Comparison of ENCODE assay signal across 34 mouse cellular contexts in the genomic region with DNA sequence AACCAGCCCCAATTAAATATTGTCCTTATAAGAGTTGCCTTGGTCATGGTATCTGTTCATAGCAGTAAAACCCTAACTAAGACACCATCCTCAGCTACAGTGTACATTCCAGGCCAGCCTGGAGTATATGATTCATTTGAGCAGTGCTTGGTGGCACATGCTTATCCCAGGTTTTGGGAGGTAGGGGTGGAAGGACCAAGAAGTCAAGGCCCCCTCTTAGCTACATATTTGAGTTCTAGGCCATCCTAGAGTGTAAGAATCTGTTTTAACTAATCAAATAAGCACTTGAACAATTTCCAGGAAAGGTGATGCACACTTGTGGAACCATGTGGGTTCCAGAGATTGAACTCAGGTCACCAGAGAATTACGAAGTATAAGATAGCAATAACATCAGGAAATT.
"Had no signal": no experiment of that assay in that cellular context is flagged by ENCODE, and none has a peak within 500 bp of the region (broad histone marks: within the 10 kb centered on the region; RNA-seq: fewer than 3 reads in every experiment).

No protein-coding gene starts in this region.

- H3K9me3 ChIP-seq: heart, embryonic 10.5 days; heart, embryonic 15.5 days; hindbrain, embryonic 10.5 days; hindbrain, embryonic 12.5 days; hindbrain, embryonic 13.5 days; hindbrain, embryonic 15.5 days; intestine, embryonic 15.5 days had no signal

- H3K4me2 ChIP-seq: heart, embryonic 12.5 days; heart, embryonic 13.5 days; heart, embryonic 15.5 days; hindbrain, embryonic 12.5 days; hindbrain, embryonic 13.5 days; hindbrain, embryonic 14.5 days; hindbrain, embryonic 15.5 days; intestine, embryonic 15.5 days; kidney, embryonic 15.5 days had no signal

- H3K4me3 ChIP-seq: heart, embryonic 10.5 days; heart, embryonic 12.5 days; heart, embryonic 13.5 days; heart, embryonic 15.5 days; hindbrain, embryonic 10.5 days; hindbrain, embryonic 12.5 days; hindbrain, embryonic 13.5 days; hindbrain, embryonic 15.5 days; intestine, embryonic 15.5 days; kidney, embryonic 15.5 days; layer of hippocampus, adult 2 months had no signal

- ATAC-seq: hindbrain, embryonic 16.5 days; hindbrain, postnatal 0 days; inflammation-experienced regulatory T-cells, adult 6 months; intestine, embryonic 15.5 days; intestine, embryonic 16.5 days; intestine, postnatal 0 days had no signal

- H3K36me3 ChIP-seq: heart, embryonic 10.5 days; heart, embryonic 12.5 days; heart, embryonic 15.5 days; hindbrain, embryonic 12.5 days; hindbrain, embryonic 13.5 days; hindbrain, embryonic 15.5 days; intestine, embryonic 15.5 days had no signal

- H3K27ac ChIP-seq: heart, embryonic 10.5 days; heart, embryonic 13.5 days; heart, embryonic 15.5 days; hindbrain, embryonic 10.5 days; hindbrain, embryonic 12.5 days; hindbrain, embryonic 13.5 days; hindbrain, embryonic 14.5 days; hindbrain, embryonic 15.5 days; hindbrain, postnatal 0 days; intestine, embryonic 15.5 days; kidney, embryonic 15.5 days; kidney, postnatal 0 days; layer of hippocampus, adult 2 months had no signal

- H3K27me3 ChIP-seq: heart, embryonic 12.5 days; heart, embryonic 13.5 days; heart, embryonic 15.5 days; hindbrain, embryonic 12.5 days; hindbrain, embryonic 13.5 days; hindbrain, embryonic 15.5 days; intestine, embryonic 15.5 days; kidney, embryonic 15.5 days had no signal

- DNase-seq: heart, postnatal 10 days; heart, postnatal 14 days; heart, postnatal 36 days; heart, postnatal 4 days; kidney, adult 11 months; kidney, adult 18-20 months; kidney, adult 2 months; kidney, adult 8-10 months; kidney, adult 9 months; kidney, postnatal 10 days; kidney, postnatal 14 days; kidney, postnatal 25 days; kidney, postnatal 36 days; kidney, postnatal 4 days; layer of hippocampus, adult 9-11 months; layer of hippocampus, postnatal 36 days had no signal

- H3K9ac ChIP-seq: heart, embryonic 12.5 days; heart, embryonic 13.5 days; heart, embryonic 15.5 days; hindbrain, embryonic 12.5 days; hindbrain, embryonic 13.5 days; hindbrain, embryonic 14.5 days; hindbrain, embryonic 15.5 days; intestine, embryonic 15.5 days; kidney, embryonic 15.5 days had no signal
